Mouse (Mus musculus): ENCODE measurements around the gene Gm20696.

DNA sequence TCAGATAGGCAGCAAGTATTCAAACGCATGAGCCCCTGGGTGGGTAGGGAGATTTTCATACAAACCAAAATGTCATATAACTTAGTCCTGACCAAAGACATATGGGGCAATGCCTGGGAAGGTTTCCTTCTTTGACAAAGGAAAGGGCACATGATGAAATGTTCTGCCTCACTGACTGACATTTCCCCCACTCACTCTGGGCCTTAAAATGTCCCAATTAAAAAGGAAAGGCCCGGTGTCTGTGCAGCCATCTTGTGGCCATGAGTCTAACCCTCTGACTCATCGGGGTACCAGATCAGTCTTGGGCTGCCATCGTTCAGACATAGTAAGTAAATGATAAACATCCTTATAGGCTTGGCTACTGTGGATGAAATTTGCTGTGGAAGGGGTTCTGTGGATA lies 454.1 kb downstream of the Gm20696 start:
- TF ChIP-seq ZC3H11A (IDR thresholded peaks at IDR 0.05; ENCODE audit: low read depth, low read length) = no peak
- no peak for TF ChIP-seq IRF4 (IDR thresholded peaks at IDR 0.05; ENCODE audit: low read depth, low read length)
- TF ChIP-seq SMC3 (IDR thresholded peaks at IDR 0.05; ENCODE audit: low read depth, low read length) = no peak
- TF ChIP-seq POLR2A (IDR thresholded peaks at IDR 0.05; ENCODE audit: low read depth, low read length) = no peak
- TF ChIP-seq CHD2 (IDR thresholded peaks at IDR 0.05; ENCODE audit: low read length) = no peak
